Mouse (Mus musculus) myocyte (in vitro differentiated cells): ENCODE data around the gene Usp54.

Experiments
- POLR2A ChIP-seq: IDR thresholded peaks from one replicate; pipeline ENCODE4 v1.6.1; 2011; ENCODE audit warnings: low read depth, mild to moderate bottlenecking, control low read depth, moderate library complexity; ENCODE audit not compliant: insufficient read length
- USF1 ChIP-seq: IDR thresholded peaks from one replicate; pipeline ENCODE4 v1.6.1; 2011; ENCODE audit warnings: low read depth, mild to moderate bottlenecking, control low read depth, moderate library complexity

GRCm38 (mm10) chr14:20686576-20686975 is 45.7 kb upstream of the Usp54 start:
- TF ChIP-seq USF1 (no peak), POLR2A (no peak)
